Mouse (Mus musculus): Measurements from ENCODE around the gene Rdh9.

Gene Rdh9

DNA sequence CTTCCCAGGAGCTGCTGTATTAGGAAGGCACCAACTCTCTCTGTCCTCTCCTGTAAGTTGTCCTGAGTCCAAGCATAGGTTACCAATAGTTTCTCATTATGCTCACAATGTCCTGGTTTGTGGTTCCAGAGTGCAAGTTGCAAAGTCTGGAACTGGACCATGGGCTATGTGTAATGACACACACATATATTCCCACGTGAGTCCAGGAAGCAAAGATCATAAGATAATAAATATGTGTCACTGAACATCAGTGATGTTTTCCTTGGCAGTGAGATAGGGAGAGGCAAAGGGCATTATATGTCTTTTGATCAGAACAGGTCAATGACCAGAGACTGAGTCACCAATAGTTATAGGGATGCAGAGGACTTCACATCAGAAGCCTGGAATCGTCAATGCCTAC, at the start of gene Rdh9:
Rdh9 (plus strand) TSS at position 376 of the 400 bp plus-strand sequence.
- CTCF ChIA-PET = interaction anchor here (0.5 kb wide), 1 partner anchor 1135 kb away, joined by 9 read pairs; no protein-coding TSS in a partner anchor

DNA sequence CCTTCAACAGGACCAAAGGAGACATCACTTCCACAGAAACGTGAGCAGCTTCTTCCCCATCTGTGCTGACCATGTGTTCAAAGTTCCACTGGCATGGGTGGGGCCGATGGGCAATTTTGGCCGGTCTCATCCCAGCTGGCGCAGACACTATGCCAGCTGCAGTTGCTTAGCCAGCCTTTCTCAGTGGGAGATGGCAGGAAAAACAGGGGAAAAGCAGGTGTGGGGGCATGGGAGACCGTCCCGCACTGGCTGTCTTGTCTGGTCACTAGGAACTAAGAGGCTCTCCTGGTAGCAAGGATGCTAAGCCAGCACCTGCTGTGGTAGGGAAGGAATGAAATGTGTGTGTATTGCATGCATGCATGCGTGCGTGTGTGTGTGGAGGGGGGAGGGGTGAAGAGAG, 47.7 kb upstream of the Rdh9 start:
- CTCF ChIA-PET = no interaction called here

DNA sequence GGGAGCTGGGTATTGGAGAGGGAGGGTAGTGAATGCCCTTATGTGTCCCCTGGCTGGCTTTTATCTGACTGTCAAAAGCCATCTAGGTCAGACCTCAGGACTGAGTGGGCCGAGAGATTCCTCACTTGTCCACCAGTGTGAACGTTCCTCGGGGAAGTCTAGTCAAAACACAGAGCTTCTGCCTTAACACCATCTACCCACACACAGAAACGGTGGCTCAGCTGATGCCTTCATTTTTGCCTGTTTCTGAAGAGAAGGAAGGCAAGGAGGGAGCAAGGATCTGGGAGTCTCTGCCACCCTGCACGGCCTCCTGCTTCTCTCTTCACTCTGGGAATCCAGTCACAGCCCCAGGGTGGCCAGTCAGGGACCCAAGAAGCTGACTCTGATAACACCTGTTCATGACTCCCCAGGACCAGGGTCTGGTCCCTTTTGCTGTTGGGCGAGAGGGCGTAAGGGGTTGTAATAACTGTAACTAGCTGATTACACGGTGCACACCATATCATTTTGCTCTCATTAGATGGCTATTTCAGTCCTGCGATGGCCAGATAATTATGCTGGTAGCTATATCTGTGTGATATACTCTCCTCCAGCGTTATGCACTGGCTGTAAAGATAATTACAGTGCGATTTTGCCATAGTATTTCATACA, 45.8 kb upstream of the Rdh9 start:
- CTCF ChIA-PET = no interaction called here

DNA sequence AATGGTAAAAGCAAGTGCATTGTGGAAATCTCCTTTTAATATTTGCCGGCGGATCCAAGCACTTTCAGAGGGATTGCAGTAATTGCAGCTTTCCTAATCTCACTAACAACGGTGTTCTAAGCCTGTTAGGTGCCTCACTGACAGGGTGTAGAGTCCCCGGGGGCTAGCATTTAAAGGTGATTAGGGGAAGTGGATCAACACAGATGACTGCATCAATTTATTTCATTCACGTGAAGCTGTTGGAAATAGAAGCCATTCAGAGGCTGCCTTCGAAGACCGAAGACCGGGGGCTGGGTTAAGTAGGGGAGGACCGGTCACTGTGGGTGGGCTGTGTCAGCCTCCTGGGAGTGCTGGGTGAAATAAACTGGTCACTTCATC, 45.3 kb upstream of the Rdh9 start:
- CTCF ChIA-PET = no interaction called here

DNA sequence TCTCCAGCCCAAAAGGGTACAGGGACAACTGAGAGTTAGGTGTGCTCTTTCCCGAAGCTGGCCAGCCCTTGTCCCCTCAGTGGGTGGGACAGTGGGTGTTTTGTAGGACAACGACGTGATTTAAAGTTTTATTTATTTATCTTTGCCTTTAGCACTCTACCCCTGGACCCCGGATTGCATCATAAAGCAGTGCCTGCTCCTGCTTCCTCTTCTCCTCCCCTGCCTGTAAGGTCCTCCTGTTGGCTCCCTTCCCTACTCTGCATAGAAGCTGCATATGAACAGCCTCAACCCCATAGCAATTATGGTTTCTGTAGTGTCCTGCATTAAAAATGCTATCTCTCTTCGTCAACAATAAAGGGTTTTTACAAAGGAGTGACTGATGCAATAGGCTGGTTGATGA, 44.8 kb upstream of the Rdh9 start:
- CTCF ChIA-PET = no interaction called here

DNA sequence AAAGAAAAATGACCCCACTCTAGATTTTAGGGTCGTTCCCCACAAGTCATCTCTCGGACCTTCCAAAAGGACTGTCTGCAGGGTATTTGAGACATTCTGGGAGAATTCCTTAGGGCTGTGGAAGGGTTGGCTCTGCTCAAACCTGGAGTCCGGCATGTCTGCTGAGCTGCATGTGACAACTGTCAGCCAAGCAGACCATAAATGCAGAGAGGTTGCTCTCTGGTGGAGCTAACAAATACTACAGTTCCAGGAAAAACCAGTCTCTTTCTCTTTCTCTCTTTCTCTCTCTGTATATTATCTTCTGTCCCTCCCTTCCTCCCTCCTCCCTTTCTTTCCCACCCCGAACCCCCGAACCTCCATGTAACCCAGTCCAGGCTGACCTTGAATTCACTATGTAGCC, 41.8 kb upstream of the Rdh9 start:
- CTCF ChIA-PET = no interaction called here

DNA sequence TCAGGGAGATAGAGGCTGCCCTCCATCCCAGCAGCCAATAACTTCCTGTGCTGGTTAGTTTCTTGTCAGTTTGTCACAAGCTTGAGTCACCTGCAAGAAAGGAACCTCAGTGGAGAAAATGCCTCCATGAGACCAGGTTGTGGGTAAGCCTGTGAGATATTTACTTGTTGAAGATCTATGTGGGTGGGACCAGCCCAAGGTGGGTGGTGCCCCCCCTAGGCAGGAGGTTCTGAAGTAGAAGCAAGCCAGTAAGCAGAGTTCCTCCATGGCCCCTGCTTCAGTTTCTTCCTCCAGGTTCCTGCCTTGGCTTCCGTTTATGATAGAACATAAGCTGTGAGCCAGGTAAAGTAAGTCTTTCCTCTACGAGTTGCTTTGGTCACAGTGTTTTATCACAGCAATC, 39.9 kb upstream of the Rdh9 start:
- CTCF ChIA-PET = interaction anchor here (0.6 kb wide), 2 partner anchors 64 to 825 kb away, joined by 3 to 4 read pairs; no protein-coding TSS in a partner anchor

DNA sequence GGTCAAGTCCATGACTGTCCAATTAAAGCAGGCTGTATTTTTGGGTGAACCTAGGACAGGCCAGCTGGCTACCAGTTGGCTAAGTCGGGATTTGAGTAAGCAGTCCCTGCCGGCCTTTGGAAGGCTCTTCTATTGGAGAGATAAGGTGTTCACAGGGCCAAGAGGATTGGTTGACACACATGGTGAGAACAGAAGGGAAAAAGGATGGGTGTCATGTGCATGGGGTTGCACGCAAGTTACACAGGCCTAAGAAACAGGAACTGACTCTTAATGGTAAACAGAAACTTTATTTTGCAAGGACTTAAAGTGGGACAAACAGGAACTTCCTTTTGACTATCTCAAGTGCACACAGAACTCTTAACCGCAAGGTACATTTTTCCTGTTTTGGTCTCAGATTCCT, 39.3 kb upstream of the Rdh9 start:
- CTCF ChIA-PET = interaction anchor here (0.6 kb wide), 1 partner anchor 825 kb away, joined by 3 read pairs; no protein-coding TSS in a partner anchor

DNA sequence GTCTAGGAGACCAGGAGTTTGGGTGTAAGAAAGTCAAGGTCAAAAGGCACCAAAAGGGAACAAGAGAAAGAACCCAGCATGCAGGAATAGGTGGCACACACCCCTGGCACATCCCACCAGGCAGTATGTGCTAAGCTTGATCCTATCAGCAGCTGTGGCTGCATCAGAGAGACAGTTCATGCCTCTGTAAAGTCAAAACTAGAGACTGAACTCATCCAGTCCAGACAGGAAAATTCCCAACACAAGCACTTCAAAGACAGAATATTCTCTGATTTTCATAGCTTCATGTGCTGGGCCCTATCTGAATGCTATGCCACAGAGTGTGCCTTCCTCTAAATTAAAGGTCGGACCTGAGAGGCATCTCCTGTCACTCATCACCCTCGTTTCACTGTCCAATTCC, 38.6 kb upstream of the Rdh9 start:
- CTCF ChIA-PET = interaction anchor here (0.6 kb wide), 2 partner anchors 62 to 113 kb away, joined by 4 to 14 read pairs; no protein-coding TSS in a partner anchor

DNA sequence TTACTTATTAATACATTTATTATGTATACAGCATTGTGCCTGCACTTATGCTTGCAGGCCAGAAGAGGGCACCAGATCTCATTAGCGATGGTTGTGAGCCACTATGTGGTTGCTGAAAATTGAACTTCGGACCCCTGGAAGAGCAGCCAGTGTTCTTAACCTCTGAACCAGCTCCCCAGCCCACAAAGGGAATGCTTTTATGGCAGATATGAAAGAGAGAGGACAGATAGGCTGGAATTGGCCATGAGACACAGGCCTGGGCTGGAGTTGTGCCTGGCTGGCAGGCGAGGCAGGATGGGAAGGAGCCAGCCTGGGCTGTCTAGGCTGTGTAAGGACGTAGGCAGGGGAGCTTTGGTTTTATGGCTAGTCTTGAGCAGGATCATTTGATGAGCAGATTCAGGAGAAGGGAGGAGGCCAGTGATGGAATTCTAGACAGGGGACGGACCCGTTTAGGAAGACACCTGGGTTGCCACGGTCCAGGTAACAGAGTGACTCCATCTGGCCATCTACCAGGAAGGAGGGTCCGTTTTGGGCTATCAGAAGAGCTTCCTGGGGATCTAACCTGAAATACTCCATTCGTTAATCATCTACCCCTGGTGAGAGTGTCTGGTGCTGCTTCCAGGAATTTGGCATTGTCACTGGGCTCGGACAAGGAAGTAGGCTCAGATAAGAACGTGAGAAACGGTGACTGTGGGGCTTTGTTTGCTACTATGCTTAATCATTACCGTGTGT, 37.9 kb upstream of the Rdh9 start:
- CTCF ChIA-PET = interaction anchor here (0.6 kb wide), 1 partner anchor 63 kb away, joined by 14 read pairs; no protein-coding TSS in a partner anchor

DNA sequence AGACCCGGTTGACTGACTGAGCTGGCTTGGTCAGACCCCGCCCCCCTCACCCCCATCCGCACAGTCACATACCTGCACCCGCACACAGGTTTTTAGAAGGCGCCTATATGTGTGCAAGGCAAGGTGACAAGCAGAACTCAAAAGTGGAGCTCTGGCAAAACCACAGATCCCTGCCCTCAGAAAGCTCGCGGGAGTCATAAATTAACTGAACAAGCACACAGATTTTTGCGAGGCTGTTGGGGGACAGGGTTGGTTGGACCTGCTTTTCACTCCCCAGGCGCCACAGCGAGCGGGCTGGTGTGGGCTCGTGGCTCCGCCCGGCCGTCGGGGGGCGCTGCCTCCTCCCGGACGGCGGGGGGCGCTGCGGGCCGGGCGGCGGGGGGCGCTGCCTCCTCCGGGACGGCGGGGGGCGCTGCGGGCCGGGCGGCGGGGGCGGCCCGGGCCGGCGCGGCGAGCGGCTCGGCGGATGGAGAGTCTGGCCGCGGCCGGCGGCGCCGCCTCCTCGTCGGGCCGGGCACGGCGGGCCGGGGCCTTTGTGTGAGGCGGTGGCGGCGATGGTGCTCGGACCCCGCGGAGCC, 37.0 kb upstream of the Rdh9 start, which contains the start of gene Zbtb39:
Zbtb39 (plus strand) TSS at position 456 of the 578 bp plus-strand sequence.
- CTCF ChIA-PET = interaction anchor here (0.6 kb wide), 1 partner anchor 118 kb away, joined by 3 read pairs; no protein-coding TSS in a partner anchor

DNA sequence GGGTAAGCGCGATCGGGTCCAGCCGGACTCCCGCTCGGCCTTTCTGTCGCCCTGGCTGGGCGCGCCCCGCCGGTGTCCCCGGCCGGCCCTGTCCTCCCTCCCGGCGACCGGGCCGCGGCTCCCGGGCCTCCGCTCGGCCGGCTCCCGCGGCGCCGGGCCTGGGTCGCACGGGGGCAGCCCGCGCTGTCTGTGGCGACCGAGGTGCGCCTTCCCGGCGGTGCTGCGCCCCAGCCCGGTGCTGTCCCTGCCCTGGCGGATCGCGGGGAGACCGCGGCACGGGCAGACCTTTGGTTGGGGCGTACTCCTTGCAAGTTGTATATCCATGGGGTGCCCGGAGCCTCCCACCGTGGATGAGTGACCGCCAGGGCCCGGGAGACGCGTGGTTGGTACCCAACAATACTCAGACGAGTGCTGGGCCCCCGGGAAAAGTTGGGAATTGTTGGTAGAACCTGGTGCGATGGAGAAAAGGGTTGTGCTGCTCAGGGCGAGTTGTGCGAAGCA, 36.5 kb upstream of the Rdh9 start:
- CTCF ChIA-PET = interaction anchor here (0.6 kb wide), 1 partner anchor 118 kb away, joined by 3 read pairs; no protein-coding TSS in a partner anchor

DNA sequence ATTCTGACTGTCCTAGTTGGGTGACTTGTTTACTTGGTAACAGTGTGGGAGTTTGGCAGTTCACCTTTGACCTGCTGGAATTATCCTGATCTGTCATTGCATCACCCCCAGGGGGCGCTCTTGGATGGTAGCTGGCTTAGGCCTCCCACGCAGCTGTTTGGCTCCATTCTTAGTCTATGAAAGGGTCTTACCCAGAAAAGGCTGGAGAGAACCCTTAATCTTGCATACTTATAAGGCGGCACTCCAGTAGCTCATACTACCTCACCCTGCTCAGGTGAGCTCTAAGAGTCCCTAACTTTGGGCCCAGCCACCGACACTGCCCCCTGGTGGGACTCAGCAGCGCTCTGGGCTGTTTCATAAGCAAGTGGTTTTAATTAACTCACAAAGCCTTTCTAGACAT, 31.5 kb upstream of the Rdh9 start:
- CTCF ChIA-PET = no interaction called here

DNA sequence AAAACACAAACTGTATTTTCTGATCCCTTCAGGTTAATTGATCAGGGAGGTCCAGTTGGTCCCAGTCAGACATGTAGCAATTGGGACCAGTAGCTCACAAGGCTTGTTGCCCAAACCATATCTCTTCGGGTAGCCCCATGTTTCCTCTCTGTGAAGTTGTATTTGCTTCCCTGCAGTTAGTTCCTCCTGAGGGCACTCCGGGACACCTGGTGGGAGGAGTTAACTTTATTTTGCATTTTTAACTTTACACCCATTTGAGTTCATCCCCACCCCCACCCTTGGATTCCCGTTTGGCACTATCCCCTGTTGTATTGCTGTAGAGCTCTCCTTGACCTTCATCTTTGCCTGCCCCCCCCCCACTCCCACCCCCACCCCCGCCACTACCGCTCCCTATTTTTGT, 30.3 kb upstream of the Rdh9 start:
- CTCF ChIA-PET = interaction anchor here (0.6 kb wide), 2 partner anchors 338 to 529 kb away, joined by 3 read pairs; no protein-coding TSS in a partner anchor

DNA sequence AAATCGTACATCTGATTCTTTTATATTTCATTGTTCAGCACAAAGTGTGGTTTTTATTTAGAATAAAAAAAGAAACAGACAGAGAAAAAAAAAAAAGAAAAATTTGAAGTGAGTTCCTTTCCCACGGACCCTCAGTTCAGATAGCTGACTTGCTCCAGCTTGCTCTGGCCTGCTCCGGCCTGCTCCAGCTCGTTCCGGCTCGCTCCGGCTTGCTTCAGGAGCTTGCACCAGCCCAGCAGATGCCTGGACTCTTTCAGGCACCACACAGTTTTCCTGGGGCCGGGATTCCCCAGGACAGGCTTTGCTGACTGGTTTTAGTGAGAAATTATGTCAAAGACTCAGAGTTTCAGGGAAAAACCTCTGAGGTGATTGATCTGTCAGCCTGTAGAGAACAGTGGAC, 28.9 kb upstream of the Rdh9 start:
- CTCF ChIA-PET = interaction anchor here (0.6 to 1.1 kb wide), 2 partner anchors 79 to 105 kb away, joined by 3 to 4 read pairs; partner anchors contain the start of genes Nab2 and Stat6

DNA sequence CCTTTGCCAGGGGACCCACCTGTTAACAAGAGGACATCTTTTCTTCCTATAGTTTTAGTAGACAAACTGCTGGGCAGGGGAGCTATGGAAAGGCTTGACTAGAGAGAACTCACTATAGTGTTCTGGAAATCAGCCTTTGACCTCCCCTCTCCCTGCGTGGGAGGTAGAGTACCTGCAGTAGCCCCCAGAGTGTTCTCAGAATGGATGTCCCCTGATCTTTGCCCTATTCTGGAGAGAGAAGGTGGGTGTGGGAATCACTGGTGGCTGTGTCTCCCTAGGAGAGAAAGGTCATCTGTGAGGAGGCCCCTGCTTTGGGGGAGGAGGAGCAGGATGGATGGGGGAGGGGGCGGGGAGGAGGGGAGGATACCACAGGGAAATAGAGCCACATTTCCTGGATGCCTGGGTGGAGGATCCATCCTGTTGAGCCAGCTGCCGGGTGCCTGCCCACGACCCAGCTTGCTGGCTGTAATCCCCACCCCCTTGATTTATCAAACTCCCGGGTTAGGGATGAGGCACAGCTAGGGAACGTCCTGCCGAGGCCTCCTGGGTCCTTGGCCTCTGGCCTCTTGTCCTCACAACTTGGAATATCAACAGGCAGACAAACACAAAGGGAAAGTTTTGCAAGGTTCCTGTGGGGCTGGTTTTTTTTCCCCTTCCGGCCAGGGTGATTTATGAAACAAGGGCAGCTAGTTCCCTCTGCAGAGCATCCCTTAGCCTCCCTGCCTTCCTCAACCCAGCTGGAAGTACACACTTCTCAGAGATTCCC, 27.2 kb upstream of the Rdh9 start:
- CTCF ChIA-PET = no interaction called here

DNA sequence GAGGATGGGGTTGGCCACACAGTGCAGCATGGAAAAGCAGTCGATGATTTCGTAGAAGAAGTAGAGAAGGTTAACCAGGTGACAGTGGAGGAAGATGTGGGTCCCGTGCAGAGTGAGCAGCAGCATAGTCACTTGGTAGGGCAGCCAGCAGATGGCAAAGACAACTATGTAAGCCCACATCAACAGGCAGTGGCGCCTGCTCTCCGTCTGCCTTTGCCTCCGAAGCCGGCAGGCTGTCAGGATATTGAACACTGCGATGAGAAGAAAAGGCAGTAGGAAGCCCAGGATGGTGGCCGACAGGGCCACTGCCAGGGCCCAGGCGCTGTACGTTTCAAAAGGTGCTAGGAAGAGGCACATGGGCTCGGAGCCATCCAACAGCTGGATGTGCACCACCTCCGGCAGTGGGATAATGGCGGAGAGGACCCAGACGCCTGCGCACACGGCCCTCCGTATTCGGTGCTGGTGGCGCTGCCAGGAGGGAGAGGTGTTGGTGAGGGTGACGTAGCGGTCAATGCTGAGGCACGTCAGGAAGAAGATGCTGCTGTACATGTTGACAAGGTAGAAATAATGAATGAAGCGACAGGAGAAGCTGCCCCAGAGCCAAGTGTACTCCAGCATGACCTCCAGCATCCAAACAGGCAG, 25.9 kb upstream of the Rdh9 start:
- CTCF ChIA-PET = no interaction called here

DNA sequence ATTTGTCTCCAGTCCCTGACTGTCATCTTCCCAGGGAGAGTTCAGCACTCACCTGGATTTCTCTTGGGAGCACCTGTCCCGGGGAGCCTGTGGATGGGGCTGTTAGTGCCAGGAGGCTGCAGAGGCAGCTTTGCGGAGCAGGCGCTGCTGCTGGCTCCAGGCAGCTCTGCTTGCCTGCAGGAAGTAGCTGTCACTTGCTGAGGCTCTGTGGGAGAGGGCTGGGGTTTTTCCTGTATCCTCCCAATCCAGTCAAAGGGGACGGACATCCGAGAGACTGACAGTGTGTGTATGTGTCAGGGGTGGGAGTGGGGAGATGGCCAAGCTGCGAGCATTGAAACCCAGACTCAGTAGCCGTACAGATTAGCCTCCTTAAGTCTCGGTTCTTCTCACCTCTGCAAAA, 24.6 kb upstream of the Rdh9 start, which contains the start of gene Gpr182:
Gpr182 (minus strand) TSS at position 185 of the 400 bp plus-strand sequence.
- CTCF ChIA-PET = no interaction called here

DNA sequence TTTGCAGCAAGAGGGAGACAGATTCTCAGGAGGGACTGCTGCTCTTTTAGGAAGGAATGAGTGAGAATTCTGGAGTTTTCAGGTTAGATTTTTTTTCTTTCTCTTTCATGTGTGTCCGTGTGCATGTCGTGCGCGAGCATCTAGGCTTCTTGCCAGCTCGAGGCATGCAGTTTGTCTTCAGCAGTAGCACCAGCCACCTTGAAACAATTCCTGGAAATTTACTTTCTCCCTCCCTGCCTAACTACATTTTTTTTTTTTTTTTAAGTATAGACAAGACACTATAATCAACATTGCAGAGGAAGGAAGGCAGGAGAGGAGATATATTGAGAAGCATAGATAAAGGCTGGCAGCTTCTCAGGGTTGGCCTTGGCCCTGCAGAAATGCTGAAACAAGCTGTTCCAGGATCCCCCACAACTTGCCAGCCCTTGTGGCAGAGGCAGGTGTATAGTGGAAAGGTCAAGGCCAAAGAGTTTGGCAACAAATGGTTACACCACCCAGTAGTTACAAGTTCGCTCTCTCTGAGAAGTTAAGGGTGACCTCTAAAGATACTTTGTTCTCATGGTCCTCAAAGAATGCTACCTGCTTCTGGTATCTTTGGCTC, 21.5 kb upstream of the Rdh9 start:
- CTCF ChIA-PET = interaction anchor here (0.5 kb wide), 1 partner anchor 219 kb away, joined by 3 read pairs; no protein-coding TSS in a partner anchor

DNA sequence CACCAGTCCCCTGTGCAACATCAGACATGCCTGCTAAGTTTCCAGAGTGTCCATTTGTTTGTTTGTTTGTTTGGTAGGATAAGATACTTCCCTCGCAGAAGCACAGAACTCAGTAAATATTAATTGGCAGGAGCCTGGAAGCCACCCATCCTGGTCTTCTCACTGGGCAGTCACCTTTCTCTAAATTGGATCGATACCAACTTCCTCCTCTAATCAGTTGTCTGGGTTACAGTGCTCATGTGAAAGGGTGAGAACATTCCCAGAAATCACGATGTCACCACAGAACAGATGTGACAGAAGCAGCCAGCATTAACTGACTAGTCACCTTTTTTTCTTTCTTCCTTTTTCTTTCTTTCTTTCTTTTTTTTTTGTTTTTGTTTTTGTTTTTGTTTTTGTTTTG, 20.9 kb upstream of the Rdh9 start:
- CTCF ChIA-PET = no interaction called here

Data from spleen, embryonic (tissue).